Mouse (Mus musculus): ENCODE measurements around the gene Ccr9. TPM values are rescaled to one million over a fixed set of nuclear protein-coding genes. Genes with fewer than 3 reads are reported as not detected.

The Ccr9 gene
- total and polyA plus RNA-seq, 3 experiments, result 0.04 to 0.09 TPM; not detected in 1

DNA sequence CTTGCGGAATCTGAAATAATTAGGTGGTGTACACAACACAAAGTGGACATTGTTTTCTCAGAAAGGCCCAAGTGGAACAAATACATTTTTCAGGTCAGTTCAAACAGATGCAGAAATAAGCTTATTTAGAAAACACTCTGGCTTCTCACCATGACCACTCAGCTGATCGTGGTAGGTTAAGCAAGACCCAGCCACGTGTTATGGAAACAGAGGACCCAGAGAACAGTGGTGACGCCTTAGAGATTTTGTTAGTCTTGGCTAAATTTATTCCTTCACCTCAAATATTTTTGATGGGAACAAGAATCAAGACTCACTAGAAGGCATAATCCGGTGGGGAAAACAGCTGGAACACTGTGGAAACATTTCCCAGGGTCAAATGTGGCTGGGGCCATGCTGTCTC is 8.0 kb downstream of the Ccr9 start:
- no peak overlapping the region for H3K9ac ChIP-seq (ENCODE audit: insufficient read depth, low read depth)
- H3K27me3 ChIP-seq (replicated peaks), result no peaks in the 10 kb centered on the region
- no peak for DNase-seq (ENCODE audit: extremely low read depth)
- dilution Hi-C loops (cut with MboI; ENCODE audit: extremely low pct_ligation_motif_present, extremely low pct_unique_long_range_greater_than_20kb, low sequenced_read_pairs), result no loop called here
- H3K4me2 ChIP-seq (ENCODE audit: insufficient read depth, low read depth, poor library complexity, severe bottlenecking), result no peak overlapping the region
- no peaks in the 10 kb centered on the region for H3K9me3 ChIP-seq (replicated peaks; ENCODE audit: low read length)
- in situ Hi-C loops (cut with MboI; ENCODE audit: low pct_ligation_motif_present, low pct_unique_long_range_greater_than_20kb, low sequenced_read_pairs), result no loop called here
- no peak for TF ChIP-seq TBP (conservative IDR thresholded peaks at IDR 0.05; ENCODE audit: low read depth, low read length)
- TF ChIP-seq MEF2A (IDR thresholded peaks at IDR 0.05; ENCODE audit: borderline replicate concordance, low read depth, low read length), result no peak
- TF ChIP-seq MXI1 (IDR thresholded peaks at IDR 0.05; ENCODE audit: low read depth, low read length), result no peak
- TF ChIP-seq CHD2 (IDR thresholded peaks at IDR 0.05; ENCODE audit: low read length), result no peak
- H3K27ac ChIP-seq (ENCODE audit: insufficient read depth, low read depth), result no peak overlapping the region
- no peak overlapping the region for H3K4me3 ChIP-seq (replicated peaks in 1 of 3; ENCODE audit: low read depth in 2 of 3, low read length in 2 of 3, poor library complexity in 1 of 3)
- no peaks in the 10 kb centered on the region for H3K4me1 ChIP-seq (ENCODE audit: control insufficient read depth in 1 of 2, insufficient read depth in 2 of 2)
- no peaks in the 10 kb centered on the region for H3K79me2 ChIP-seq (replicated peaks; ENCODE audit: control insufficient read depth, extremely low read depth, insufficient read depth, poor library complexity, severe bottlenecking)
- no peaks in the 10 kb centered on the region for H3K36me3 ChIP-seq (replicated peaks in 1 of 2; ENCODE audit: control insufficient read depth in 1 of 2, insufficient read depth in 1 of 2, low read length in 1 of 2)

DNA sequence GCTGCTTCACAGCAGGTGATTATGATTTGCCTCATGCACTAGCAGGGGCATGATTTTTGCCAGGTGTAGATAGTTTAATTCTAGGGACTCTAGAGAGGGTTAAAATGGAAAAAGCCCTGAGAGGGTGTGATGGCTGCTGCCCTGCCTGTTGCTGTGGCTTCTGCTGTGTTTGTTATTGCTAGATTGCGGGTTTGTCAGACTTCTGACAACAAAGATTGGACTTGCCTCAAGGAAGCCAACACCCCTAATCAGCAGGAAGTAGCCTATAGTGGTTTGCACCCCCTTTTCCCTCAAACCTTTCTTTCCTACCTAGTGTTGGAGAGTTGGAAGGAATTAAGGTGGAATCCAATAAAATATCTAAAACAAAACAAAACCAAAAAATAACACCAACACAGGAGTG is 10.0 kb downstream of the Ccr9 start:
- dilution Hi-C loops (cut with MboI; ENCODE audit: extremely low pct_ligation_motif_present, extremely low pct_unique_long_range_greater_than_20kb, low sequenced_read_pairs), result no loop called here
- TF ChIP-seq ELF1 (IDR thresholded peaks at IDR 0.05; ENCODE audit: low read depth, low read length) (no peak), CHD2 (IDR thresholded peaks at IDR 0.05; ENCODE audit: low read length) (no peak), BHLHE40 (IDR thresholded peaks at IDR 0.05; ENCODE audit: low read depth, low read length) (no peak), UBTF (IDR thresholded peaks at IDR 0.05; ENCODE audit: low read depth, low read length) (no peak), TCF12 (IDR thresholded peaks at IDR 0.05; ENCODE audit: low read depth, low read length) (no peak), E2F4 (IDR thresholded peaks at IDR 0.05; ENCODE audit: insufficient replicate concordance, low read depth, low read length) (no peak), TBP (conservative IDR thresholded peaks at IDR 0.05; ENCODE audit: low read depth, low read length) (no peak), PAX5 (IDR thresholded peaks at IDR 0.05; ENCODE audit: low read length) (no peak), ZC3H11A (IDR thresholded peaks at IDR 0.05; ENCODE audit: low read depth, low read length) (no peak), MAFK (IDR thresholded peaks at IDR 0.05; ENCODE audit: insufficient replicate concordance, low read length) (no peak), MYC (IDR thresholded peaks at IDR 0.05; ENCODE audit: low read depth, low read length) (no peak), JUND (conservative IDR thresholded peaks at IDR 0.05; ENCODE audit: low read depth, low read length) (no peak), MAX (IDR thresholded peaks at IDR 0.05; ENCODE audit: low read length) (no peak), RCOR1 (conservative IDR thresholded peaks at IDR 0.05; ENCODE audit: low read depth, low read length) (no peak), POLR2A (IDR thresholded peaks at IDR 0.05; ENCODE audit: low read depth, low read length) (no peak), IRF4 (IDR thresholded peaks at IDR 0.05; ENCODE audit: low read depth, low read length) (no peak)
- Histone ChIP-seq H3K4me2 (ENCODE audit: insufficient read depth, low read depth, poor library complexity, severe bottlenecking) (no peak overlapping the region), H3K9me3 (replicated peaks; ENCODE audit: low read length) (no peaks in the 10 kb centered on the region), H3K4me1 (ENCODE audit: control insufficient read depth in 1 of 2, insufficient read depth in 2 of 2) (no peaks in the 10 kb centered on the region), H3K36me3 (replicated peaks in 1 of 2; ENCODE audit: control insufficient read depth in 1 of 2, insufficient read depth in 1 of 2, low read length in 1 of 2) (peaks cover 0 to 7% of the 10 kb centered on the region in 2 experiments), H3K79me2 (replicated peaks; ENCODE audit: control insufficient read depth, extremely low read depth, insufficient read depth, poor library complexity, severe bottlenecking) (no peaks in the 10 kb centered on the region), H3K9ac (ENCODE audit: insufficient read depth, low read depth) (no peak overlapping the region), H3K27ac (ENCODE audit: insufficient read depth, low read depth) (no peak overlapping the region), H3K4me3 (replicated peaks in 1 of 3; ENCODE audit: low read depth in 2 of 3, low read length in 2 of 3, poor library complexity in 1 of 3) (no peak overlapping the region), H3K27me3 (replicated peaks) (no peaks in the 10 kb centered on the region)
- in situ Hi-C loops (cut with MboI; ENCODE audit: low pct_ligation_motif_present, low pct_unique_long_range_greater_than_20kb, low sequenced_read_pairs), result no loop called here
- no peak for DNase-seq (ENCODE audit: extremely low read depth)
